Mouse (Mus musculus) intestine, postnatal 0 days (tissue): Measurements from ENCODE around the gene Olfr352. TPM values are rescaled to one million over a fixed set of nuclear protein-coding genes. Genes with fewer than 3 reads are reported as not detected.

Experiments used
- ATAC-seq: fragments of 200-750 bp; cut with Nextera tagmentation; 2 replicates; pipeline ENCODE4 v1.8.0; 2017; ENCODE audit warnings: mild to moderate bottlenecking, moderate TSS enrichment, moderate library complexity
- H3K27ac ChIP-seq: fragments of 300-500 bp; sonication (generic); 2 replicates; pipeline ENCODE4 v1.5.1; 2014; ENCODE audit warnings: mild to moderate bottlenecking, low read depth, low read length, moderate library complexity
- H3K27me3 ChIP-seq: fragments of 300-500 bp; sonication (generic); replicated peaks from 2 replicates; pipeline ENCODE4 v1.6.1; 2014; ENCODE audit warnings: low read length, mixed read lengths; ENCODE audit not compliant: control insufficient read depth, insufficient read depth
- H3K36me3 ChIP-seq: fragments of 300-500 bp; sonication (generic); 2 replicates; pipeline ENCODE4 v1.6.1; 2014; ENCODE audit warnings: mild to moderate bottlenecking, moderate library complexity; ENCODE audit not compliant: control insufficient read depth, insufficient read depth
- H3K4me1 ChIP-seq: fragments of 300-500 bp; sonication (generic); replicated peaks from 2 replicates; pipeline ENCODE4 v1.6.1; 2014; ENCODE audit warnings: antibody characterized with exemption, low read length, mixed read lengths; ENCODE audit not compliant: control insufficient read depth, insufficient read depth
- H3K4me2 ChIP-seq: fragments of 300-500 bp; sonication (generic); replicated peaks from 2 replicates; pipeline ENCODE4 v1.6.1; 2014; ENCODE audit warnings: low read depth, mild to moderate bottlenecking, moderate library complexity
- H3K4me3 ChIP-seq: fragments of 300-500 bp; sonication (generic); 2 replicates; pipeline ENCODE4 v1.5.1; 2014; ENCODE audit warnings: low read depth, low read length
- H3K9ac ChIP-seq: fragments of 300-500 bp; sonication (generic); 2 replicates; pipeline ENCODE4 v1.6.1; 2014; ENCODE audit warnings: mild to moderate bottlenecking, low read depth, low read length
- H3K9me3 ChIP-seq: fragments of 300-500 bp; sonication (generic); 2 replicates; pipeline ENCODE4 v1.6.1; 2016; ENCODE audit warnings: mixed run types; ENCODE audit not compliant: control insufficient read depth
- CTCF ChIP-seq: sonication (generic); IDR thresholded peaks from 2 replicates; pipeline ENCODE4 v1.5.1; 2016; ENCODE audit warnings: low read depth, mild to moderate bottlenecking, control low read depth, antibody characterized with exemption, moderate library complexity
- WGBS: fragments of 180-500 bp; shearing (Covaris S2); extraction: QIAGEN DNeasy Blood & Tissue Kit; methylation state at CpG from one replicate; pipeline ENCODE4 v1.1.7; 2014; 5-methylcytosine and 5-hydroxymethylcytosine counted together
- polyA plus RNA-seq: library from polyadenylated mRNA; unstranded; fragments of >200 nt; fragmentation: Nextera tagmentation; extraction: Ambion mirVana; gene quantifications from 2 replicates; pipeline ENCODE4 v1.2.1, GENCODE M21; 2015

Gene Olfr352
- polyA plus RNA-seq = not detected in 2 replicates

DNA sequence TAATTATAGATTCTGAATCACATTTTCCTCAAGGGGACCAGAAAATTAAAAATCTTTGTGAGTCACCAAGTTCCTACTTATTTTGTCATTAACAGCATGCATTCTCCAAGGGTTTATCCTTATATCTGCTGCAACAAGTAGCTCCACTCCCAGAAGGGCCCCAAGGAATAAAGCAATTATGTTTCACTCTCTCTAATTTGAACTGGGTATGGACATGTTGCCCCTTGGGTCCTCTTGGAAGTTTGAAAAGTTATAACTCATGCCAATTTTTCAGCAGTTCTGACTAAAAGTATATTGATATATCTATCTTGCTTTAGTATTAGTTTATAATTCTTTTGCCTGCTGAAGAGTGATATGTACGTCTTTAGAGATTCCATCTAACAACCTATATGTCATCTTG lies at the start of gene Olfr352:
Gene Olfr352 (plus strand): TSS at position 301 of the 400 bp plus-strand sequence.
- H3K4me3 ChIP-seq = no peak within 1 kb of the TSS
- no peak for ATAC-seq
- 75% methylated on average over 1 of the region's 1 CpGs for WGBS

DNA sequence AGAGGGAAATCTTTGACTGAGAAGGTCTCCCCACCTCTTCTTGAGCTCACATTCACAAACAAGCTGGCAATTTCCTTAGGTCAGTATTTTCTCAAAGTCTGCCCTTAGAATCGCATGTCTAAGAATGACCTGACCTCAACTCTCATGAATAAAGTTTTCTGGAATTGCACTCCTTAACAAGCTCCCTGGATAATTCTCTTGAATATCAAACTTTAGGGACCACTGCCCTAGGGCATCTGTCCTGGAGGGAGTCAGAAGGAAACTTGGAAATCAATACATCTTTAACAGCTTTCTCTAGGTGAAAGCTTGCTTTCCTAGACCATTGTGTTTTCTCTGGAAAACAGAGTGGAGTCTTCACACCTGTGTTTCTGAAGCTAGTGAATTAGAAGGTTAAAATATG lies 22.2 kb upstream of the Olfr352 start, which contains the start of gene Olfr350:
Gene Olfr350 (plus strand): TSS at position 301 of the 400 bp plus-strand sequence.
- Histone ChIP-seq H3K4me3 (no peak within 1 kb of the TSS), H3K9me3 (no peaks in the 10 kb centered on the region), H3K4me2 (no peak within 1 kb of the TSS), H3K27ac (no peak within 1 kb of the TSS), H3K4me1 (no peaks in the 10 kb centered on the region), H3K36me3 (no peaks in the 10 kb centered on the region), H3K9ac (no peak within 1 kb of the TSS), H3K27me3 (no peaks in the 10 kb centered on the region)
- TF ChIP-seq CTCF = no peak
- WGBS = 85% methylated on average over 1 of the region's 1 CpGs
- no peak for ATAC-seq

More for the DNA sequence above, at the start of gene Olfr352:
- H3K4me1 ChIP-seq = no peaks in the 10 kb centered on the region
- no peaks in the 10 kb centered on the region for H3K36me3 ChIP-seq
- no peaks in the 10 kb centered on the region for H3K9me3 ChIP-seq
- H3K27ac ChIP-seq = no peak within 1 kb of the TSS
- no peak within 1 kb of the TSS for H3K9ac ChIP-seq
- H3K4me2 ChIP-seq = no peak within 1 kb of the TSS
- H3K27me3 ChIP-seq = no peaks in the 10 kb centered on the region
- TF ChIP-seq CTCF = no peak

DNA sequence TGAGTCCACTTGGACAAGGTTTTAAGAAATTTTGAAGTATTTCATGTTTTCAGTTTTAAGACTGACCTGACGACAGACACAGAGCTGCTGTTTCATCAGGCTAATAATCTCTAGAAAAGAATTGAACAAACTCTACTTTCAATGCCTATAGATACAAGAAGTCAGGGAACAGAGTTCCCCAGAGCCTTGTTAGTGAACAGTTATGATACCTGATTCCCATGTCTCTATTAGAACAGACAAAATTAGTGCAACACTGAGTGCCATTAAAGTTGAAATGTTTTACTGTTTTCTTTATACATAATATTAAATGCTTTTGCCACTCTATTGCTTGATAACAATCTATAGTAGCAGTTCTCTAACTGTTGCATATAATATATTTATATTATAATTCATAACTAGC lies 5.7 kb upstream of the Olfr352 start, which contains the start of gene Olfr351:
Gene Olfr351 (minus strand): TSS at position 101 of the 400 bp plus-strand sequence.
- 88% methylated on average over 1 of the region's 1 CpGs for WGBS
- no peaks in the 10 kb centered on the region for H3K27me3 ChIP-seq
- no peak for ATAC-seq

DNA sequence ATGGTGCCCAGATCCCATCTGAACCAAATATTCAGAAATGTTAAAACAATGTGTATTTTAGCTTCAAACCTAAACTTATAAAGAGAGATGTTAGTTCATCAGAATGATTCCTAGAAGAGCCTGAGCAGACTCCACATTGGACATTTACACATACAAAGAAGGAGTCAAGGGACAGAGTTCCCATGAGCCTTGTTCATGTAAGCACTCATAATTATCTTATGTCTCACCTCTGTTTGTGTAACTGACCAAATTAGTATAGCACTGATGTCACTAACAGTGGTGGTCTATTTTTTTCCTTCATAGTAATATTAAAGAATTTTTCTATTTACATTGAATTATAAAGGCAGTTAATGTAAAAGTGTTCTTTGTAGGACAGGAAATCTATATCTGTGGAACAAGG lies 24.6 kb downstream of the Olfr352 start, which contains the start of gene Olfr353:
Gene Olfr353 (minus strand): TSS at position 101 of the 400 bp plus-strand sequence.
- no peak within 1 kb of the TSS for H3K4me3 ChIP-seq
- no peak for ATAC-seq
- no peaks in the 10 kb centered on the region for H3K9me3 ChIP-seq
- no peak within 1 kb of the TSS for H3K4me2 ChIP-seq
- no peak for TF ChIP-seq CTCF
- H3K27me3 ChIP-seq = no peaks in the 10 kb centered on the region
- no peaks in the 10 kb centered on the region for H3K4me1 ChIP-seq
- H3K27ac ChIP-seq = no peak within 1 kb of the TSS
- H3K36me3 ChIP-seq = no peaks in the 10 kb centered on the region
- no peak within 1 kb of the TSS for H3K9ac ChIP-seq

More for the DNA sequence above, 5.7 kb upstream of the Olfr352 start, which contains the start of gene Olfr351:
- no peak within 1 kb of the TSS for H3K4me2 ChIP-seq
- no peak within 1 kb of the TSS for H3K27ac ChIP-seq
- H3K4me3 ChIP-seq = no peak within 1 kb of the TSS
- no peaks in the 10 kb centered on the region for H3K9me3 ChIP-seq
- no peak within 1 kb of the TSS for H3K9ac ChIP-seq
- H3K36me3 ChIP-seq = no peaks in the 10 kb centered on the region
- no peaks in the 10 kb centered on the region for H3K4me1 ChIP-seq
- TF ChIP-seq CTCF = no peak

DNA sequence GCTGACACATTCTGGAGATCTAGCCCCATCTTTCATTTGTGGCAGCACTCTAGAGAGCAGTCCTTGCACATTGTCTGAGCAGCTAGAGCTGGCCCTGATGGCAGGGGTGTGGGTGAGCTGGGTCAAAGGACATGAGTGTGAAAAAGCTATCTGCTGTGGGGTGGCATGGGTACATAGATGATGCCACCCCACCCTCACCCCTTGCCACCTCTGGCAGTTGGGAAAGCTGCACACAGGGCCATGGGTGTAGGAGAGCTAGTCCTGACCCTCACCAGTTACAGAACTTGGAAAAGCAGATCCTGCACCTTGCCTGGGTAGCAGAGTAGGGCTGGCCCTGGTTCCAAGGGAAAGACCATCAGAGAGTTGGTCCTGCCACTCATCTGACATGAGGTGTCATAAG lies 28.9 kb downstream of the Olfr352 start:
- Histone ChIP-seq H3K27ac (no peak overlapping the region), H3K4me3 (no peak overlapping the region), H3K9me3 (no peaks in the 10 kb centered on the region), H3K4me2 (no peak overlapping the region), H3K9ac (no peak overlapping the region), H3K36me3 (no peaks in the 10 kb centered on the region), H3K27me3 (no peaks in the 10 kb centered on the region), H3K4me1 (no peaks in the 10 kb centered on the region)
- ATAC-seq = no peak
- TF ChIP-seq CTCF = no peak

DNA sequence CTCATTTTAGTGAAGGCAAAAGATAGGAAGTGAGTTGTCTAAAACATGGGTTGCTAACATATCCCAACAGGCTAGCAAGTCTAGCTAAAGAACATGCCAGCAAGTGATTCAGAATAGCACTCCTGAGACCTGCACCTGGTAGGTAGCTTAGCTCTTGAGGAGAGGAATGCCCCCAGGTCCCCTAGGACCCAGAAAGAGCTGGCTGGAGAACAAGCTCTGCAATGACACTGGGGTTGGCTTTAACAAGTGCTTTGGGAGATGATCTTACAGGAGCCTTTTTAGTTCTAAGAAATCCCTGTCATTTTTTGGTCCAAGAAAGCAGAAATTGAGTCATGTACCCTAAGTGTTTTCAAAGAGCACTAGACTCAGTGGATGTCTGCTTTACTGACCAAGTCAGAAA lies 37.1 kb downstream of the Olfr352 start, which contains the start of gene Olfr354:
Gene Olfr354 (plus strand): TSS at position 301 of the 400 bp plus-strand sequence.
- H3K4me1 ChIP-seq = no peaks in the 10 kb centered on the region
- no peak within 1 kb of the TSS for H3K27ac ChIP-seq
- no peak within 1 kb of the TSS for H3K9ac ChIP-seq
- H3K4me3 ChIP-seq = no peak within 1 kb of the TSS
- TF ChIP-seq CTCF = no peak
- no peak for ATAC-seq
- no peaks in the 10 kb centered on the region for H3K27me3 ChIP-seq
- H3K36me3 ChIP-seq = no peaks in the 10 kb centered on the region
- H3K9me3 ChIP-seq = no peaks in the 10 kb centered on the region
- no peak within 1 kb of the TSS for H3K4me2 ChIP-seq

Other genes starting within 250 kb of the Olfr352 start
- gene Olfr345, start 228.4 kb upstream of the Olfr352 start, polyA plus RNA-seq = not detected in 2 replicates
- not detected in 2 replicates for gene Olfr346, start 182.7 kb upstream of the Olfr352 start, polyA plus RNA-seq
- gene Olfr347, start 136.6 kb upstream of the Olfr352 start, polyA plus RNA-seq = not detected in 2 replicates
- not detected in 2 replicates for gene Olfr348, start 84.2 kb upstream of the Olfr352 start, polyA plus RNA-seq
- gene Olfr50, start 77.9 kb upstream of the Olfr352 start, polyA plus RNA-seq = not detected in 2 replicates
- not detected in 2 replicates for gene Olfr3, start 51.4 kb upstream of the Olfr352 start, polyA plus RNA-seq
- gene Olfr350, start 22.1 kb upstream of the Olfr352 start, polyA plus RNA-seq = not detected in 2 replicates
- gene Olfr351, start 5.8 kb upstream of the Olfr352 start, polyA plus RNA-seq = not detected in 2 replicates
- gene Olfr353, start 24.5 kb downstream of the Olfr352 start, polyA plus RNA-seq = not detected in 2 replicates
- not detected in 2 replicates for gene Olfr354, start 37.2 kb downstream of the Olfr352 start, polyA plus RNA-seq
- not detected in 2 replicates for gene Olfr355, start 60.4 kb downstream of the Olfr352 start, polyA plus RNA-seq
- gene Olfr356, start 68.7 kb downstream of the Olfr352 start, polyA plus RNA-seq = not detected in 2 replicates
- not detected in 2 replicates for gene Olfr357, start 125.4 kb downstream of the Olfr352 start, polyA plus RNA-seq
- not detected in 2 replicates for gene Olfr358, start 140.9 kb downstream of the Olfr352 start, polyA plus RNA-seq
- gene Olfr360, start 197.3 kb downstream of the Olfr352 start, polyA plus RNA-seq = not detected in 2 replicates
- gene Olfr361, start 220.8 kb downstream of the Olfr352 start, polyA plus RNA-seq = not detected in 2 replicates
- gene Olfr362, start 249.4 kb downstream of the Olfr352 start, polyA plus RNA-seq = not detected in 2 replicates